Mouse (Mus musculus) forebrain, embryonic 14.5 days (tissue): Measurements from ENCODE around the gene Pramel4. TPM values are rescaled to one million over a fixed set of nuclear protein-coding genes. Genes with fewer than 3 reads are reported as not detected.
"Not testable (repeated sequence)": the region's sequence is repeated elsewhere in the genome, so short reads cannot be mapped to it uniquely, and the experiment has no call there.

ENCODE experiments used
- ATAC-seq: fragments of 200-750 bp; cut with Nextera tagmentation; 2 replicates; pipeline ENCODE4 v1.8.0; 2017; ENCODE audit warnings: mild to moderate bottlenecking, moderate library complexity
- DNase-seq: peaks from one replicate; pipeline ENCODE4 v3.0.0-alpha.2; 2015; ENCODE audit warnings: low spot score
- H3K27ac ChIP-seq: fragments of 300-500 bp; sonication (generic); 2 replicates; pipeline ENCODE4 v1.5.1; 2014; ENCODE audit warnings: low read depth, mild to moderate bottlenecking, control low read depth, low read length, moderate library complexity
- H3K27me3 ChIP-seq: fragments of 300-500 bp; sonication (generic); replicated peaks from 2 replicates; pipeline ENCODE4 v1.6.1; 2014; ENCODE audit warnings: low read length, control low read depth, mixed read lengths; ENCODE audit not compliant: control insufficient read depth, insufficient read depth
- H3K36me3 ChIP-seq: fragments of 300-500 bp; sonication (generic); 2 replicates; pipeline ENCODE4 v1.6.1; 2014; ENCODE audit warnings: low read length, control low read depth; ENCODE audit not compliant: control insufficient read depth, insufficient read depth
- H3K4me1 ChIP-seq: fragments of 300-500 bp; sonication (generic); 2 replicates; pipeline ENCODE4 v1.6.1; 2014; ENCODE audit warnings: antibody characterized with exemption, low read length, control low read depth; ENCODE audit not compliant: control insufficient read depth, insufficient read depth
- H3K4me2 ChIP-seq: fragments of 300-500 bp; sonication (generic); 2 replicates; pipeline ENCODE4 v1.6.1; 2014; ENCODE audit warnings: mild to moderate bottlenecking, control low read depth, low read length
- H3K4me3 ChIP-seq: fragments of 300-500 bp; sonication (generic); 2 replicates; pipeline ENCODE4 v1.5.1; 2014; ENCODE audit warnings: low read depth, low read length, control low read depth
- H3K9ac ChIP-seq: fragments of 300-500 bp; sonication (generic); 2 replicates; pipeline ENCODE4 v1.6.1; 2014; ENCODE audit warnings: mild to moderate bottlenecking, low read length, control low read depth, moderate library complexity
- H3K9me3 ChIP-seq: fragments of 300-500 bp; sonication (generic); replicated peaks from 2 replicates; pipeline ENCODE4 v1.6.1; 2016; ENCODE audit warnings: low read length, control low read depth, mixed read lengths; ENCODE audit not compliant: control insufficient read depth
- WGBS: fragments of 180-500 bp; shearing (Covaris S2); extraction: QIAGEN DNeasy Blood & Tissue Kit; methylation state at CpG from one replicate; pipeline ENCODE4 v1.1.7; 2014; 5-methylcytosine and 5-hydroxymethylcytosine counted together
- polyA plus RNA-seq: library from polyadenylated mRNA; unstranded; fragments of >200 nt; fragmentation: Nextera tagmentation; extraction: Ambion mirVana; gene quantifications from 2 replicates; pipeline ENCODE4 v1.2.1, GENCODE M21; 2014

Pramel4 gene
- not detected in 2 replicates for polyA plus RNA-seq

GRCm38 (mm10) chr4:144058826-144059225, at the start of gene Pramel4:
Gene Pramel4 (plus strand): TSS chr4:144059126.
- ATAC-seq, H3K36me3 ChIP-seq, H3K4me1 ChIP-seq, H3K4me3 ChIP-seq, H3K4me2 ChIP-seq, H3K9ac ChIP-seq, H3K27ac ChIP-seq, DNase-seq, H3K27me3 ChIP-seq, H3K9me3 ChIP-seq: not testable (repeated sequence)
- WGBS = 92% methylated on average over 3 of the region's 3 CpGs

GRCm38 (mm10) chr4:144106174-144106573, 47.2 kb downstream of the Pramel4 start, which contains the start of gene Gm13102:
Gene Gm13102 (plus strand): TSS chr4:144106474.
- not testable (repeated sequence) for DNase-seq, H3K27ac ChIP-seq, H3K9me3 ChIP-seq, H3K36me3 ChIP-seq, H3K9ac ChIP-seq, H3K4me1 ChIP-seq, H3K4me3 ChIP-seq, H3K27me3 ChIP-seq, H3K4me2 ChIP-seq, ATAC-seq
- WGBS = no CpG with 5 or more reads among the region's 2 CpGs

Other genes with a start within 250 kb of the Pramel4 start
- gene Gm13084, start 243.0 kb upstream of the Pramel4 start, polyA plus RNA-seq = not detected in 2 replicates
- not detected in 2 replicates for gene Gm13103, start 212.6 kb upstream of the Pramel4 start, polyA plus RNA-seq
- not detected in 2 replicates for gene Pramef6, start 158.7 kb upstream of the Pramel4 start, polyA plus RNA-seq
- not detected in 2 replicates for gene Pramef25, start 108.1 kb upstream of the Pramel4 start, polyA plus RNA-seq
- gene Gm13101, start 92.2 kb upstream of the Pramel4 start, polyA plus RNA-seq = not detected in 2 replicates
- gene Pramef17, start 64.8 kb upstream of the Pramel4 start, polyA plus RNA-seq = not detected in 2 replicates
- not detected in 2 replicates for gene Gm13102, start 47.3 kb downstream of the Pramel4 start, polyA plus RNA-seq
- gene Oog3, start 103.5 kb downstream of the Pramel4 start, polyA plus RNA-seq = not detected in 2 replicates
- not detected in 2 replicates for gene Oog2, start 131.6 kb downstream of the Pramel4 start, polyA plus RNA-seq
- gene C87977, start 154.2 kb downstream of the Pramel4 start, polyA plus RNA-seq = not detected in 2 replicates
- not detected in 2 replicates for gene Pramel5, start 221.4 kb downstream of the Pramel4 start, polyA plus RNA-seq